Mouse (Mus musculus): ENCODE data around the gene Slc25a21. TPM values are rescaled to one million over a fixed set of nuclear protein-coding genes. Genes with fewer than 3 reads are reported as not detected.
A peak's percentile ranks its signal among the peaks of the same experiment; 100 is the strongest.

Slc25a21 gene
- polyA plus RNA-seq, 1 experiment from 2014 or later: 0.23 TPM

DNA sequence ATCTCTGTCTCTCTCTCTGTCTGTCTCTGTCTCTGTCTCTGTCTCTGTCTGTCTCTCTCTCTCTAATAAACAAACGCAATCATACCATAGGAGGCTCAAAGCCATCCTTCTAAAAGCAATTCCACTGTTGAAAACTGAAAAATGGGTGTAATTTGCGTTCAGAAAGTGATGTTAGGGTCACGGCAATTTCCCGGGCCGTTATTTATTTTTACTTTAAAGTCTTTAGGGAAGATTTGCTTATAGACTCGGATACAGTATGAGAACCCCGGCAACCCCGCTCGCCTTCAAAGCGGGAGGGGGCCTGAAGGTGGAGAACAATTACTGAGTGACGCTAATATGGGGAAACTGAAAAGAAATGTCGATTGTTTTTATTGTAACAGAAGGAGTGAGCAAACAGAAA lies 506.3 kb downstream of the Slc25a21 start:
- Histone ChIP-seq H3K4me2 (ENCODE audit: low read depth, low read length) (no peak overlapping the region), H3K4me1 (ENCODE audit: control insufficient read depth, insufficient read depth, low read length) (no peaks in the 10 kb centered on the region), H3K27me3 (ENCODE audit: control insufficient read depth, insufficient read depth, low read length) (peaks cover 74% of the 10 kb centered on the region), H3K9ac (replicated peaks; ENCODE audit: low read depth, low read length) (no peak overlapping the region), H3K4me3 (ENCODE audit: low read depth, low read length) (no peak overlapping the region), H3K36me3 (ENCODE audit: control insufficient read depth, insufficient read depth, low read length) (no peaks in the 10 kb centered on the region), H3K9me3 (ENCODE audit: control insufficient read depth, low read length) (no peaks in the 10 kb centered on the region), H3K27ac (ENCODE audit: low read depth, low read length) (no peak overlapping the region)
- WGBS: 2% methylated on average over 12 of the region's 12 CpGs
- no peak for ATAC-seq (ENCODE audit: low read depth)

DNA sequence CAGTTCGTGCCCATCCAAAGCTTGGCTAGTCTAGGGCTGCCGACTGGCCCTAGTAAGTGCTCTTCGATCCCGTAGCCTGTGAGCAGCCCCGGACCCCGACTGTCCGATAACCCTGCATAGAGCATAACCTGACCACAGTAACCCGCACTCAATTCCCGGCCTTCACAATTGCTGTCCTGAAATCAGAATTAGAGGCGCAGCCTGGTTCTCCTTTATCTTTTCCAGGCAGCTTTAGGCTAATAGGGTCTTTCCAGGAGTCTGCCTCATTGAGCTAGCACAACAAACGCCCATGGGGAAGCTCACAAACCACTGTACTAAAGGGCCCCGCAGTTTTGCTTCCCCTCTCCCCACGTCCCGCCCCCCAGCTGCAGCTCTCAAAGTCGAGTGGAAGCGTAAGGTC lies 506.9 kb downstream of the Slc25a21 start:
- 1% methylated on average over 16 of the region's 16 CpGs for WGBS
- H3K4me3 ChIP-seq (ENCODE audit: low read depth, low read length): no peak overlapping the region
- no peak for ATAC-seq (ENCODE audit: low read depth)
- no peaks in the 10 kb centered on the region for H3K9me3 ChIP-seq (ENCODE audit: control insufficient read depth, low read length)
- no peaks in the 10 kb centered on the region for H3K4me1 ChIP-seq (ENCODE audit: control insufficient read depth, insufficient read depth, low read length)
- peaks cover 74% of the 10 kb centered on the region for H3K27me3 ChIP-seq (ENCODE audit: control insufficient read depth, insufficient read depth, low read length)
- no peak overlapping the region for H3K4me2 ChIP-seq (ENCODE audit: low read depth, low read length)
- H3K9ac ChIP-seq (replicated peaks; ENCODE audit: low read depth, low read length): no peak overlapping the region
- no peak overlapping the region for H3K27ac ChIP-seq (ENCODE audit: low read depth, low read length)
- H3K36me3 ChIP-seq (ENCODE audit: control insufficient read depth, insufficient read depth, low read length): no peaks in the 10 kb centered on the region

DNA sequence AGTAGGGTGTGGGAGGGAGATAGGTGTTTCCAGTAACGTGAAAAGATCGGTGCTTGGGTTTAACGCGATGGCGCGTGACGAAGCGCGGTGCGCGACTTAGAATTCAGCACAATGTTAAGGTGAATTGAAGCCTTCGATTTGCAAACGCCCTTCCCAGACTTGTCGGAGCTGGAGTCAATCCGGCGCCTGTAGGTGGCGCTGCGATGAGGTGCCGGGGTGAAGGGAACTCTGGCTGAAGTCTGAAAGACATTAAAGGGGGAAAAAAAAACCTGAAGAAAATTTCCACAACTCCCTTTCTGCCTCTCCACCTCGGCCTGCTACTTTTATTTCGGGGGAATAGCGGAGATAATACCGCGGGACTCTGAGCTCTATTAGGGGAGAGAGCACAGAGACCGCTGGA lies 507.5 kb downstream of the Slc25a21 start:
- Histone ChIP-seq H3K4me3 (ENCODE audit: low read depth, low read length) (no peak overlapping the region), H3K27me3 (ENCODE audit: control insufficient read depth, insufficient read depth, low read length) (peaks cover 73% of the 10 kb centered on the region), H3K9ac (replicated peaks; ENCODE audit: low read depth, low read length) (no peak overlapping the region), H3K36me3 (ENCODE audit: control insufficient read depth, insufficient read depth, low read length) (no peaks in the 10 kb centered on the region), H3K27ac (ENCODE audit: low read depth, low read length) (no peak overlapping the region), H3K4me1 (ENCODE audit: control insufficient read depth, insufficient read depth, low read length) (no peaks in the 10 kb centered on the region), H3K4me2 (ENCODE audit: low read depth, low read length) (no peak overlapping the region), H3K9me3 (ENCODE audit: control insufficient read depth, low read length) (no peaks in the 10 kb centered on the region)
- no peak for ATAC-seq (ENCODE audit: low read depth)
- 0% methylated on average over 25 of the region's 25 CpGs for WGBS

DNA sequence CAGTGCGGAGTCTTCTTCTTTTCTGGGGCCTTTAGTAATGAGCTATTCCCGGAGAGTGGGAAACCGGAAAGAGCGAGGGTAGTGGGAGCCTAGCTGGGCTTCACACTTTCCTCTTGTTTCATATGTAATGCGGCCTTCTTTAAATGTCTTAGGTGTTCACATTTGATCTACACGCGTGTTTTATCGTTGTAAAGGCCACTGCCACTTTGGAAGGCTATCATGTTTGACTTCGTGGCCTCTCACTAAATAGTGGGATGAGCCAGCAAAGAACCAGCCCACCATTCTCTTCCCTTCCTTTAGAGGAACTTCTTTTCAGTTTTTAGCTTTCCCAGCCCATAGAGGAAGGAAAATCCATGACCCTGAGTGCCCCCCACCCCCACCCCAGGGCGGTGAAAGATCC lies 507.9 kb downstream of the Slc25a21 start:
- Histone ChIP-seq H3K9ac (replicated peaks; ENCODE audit: low read depth, low read length) (no peak overlapping the region), H3K9me3 (ENCODE audit: control insufficient read depth, low read length) (no peaks in the 10 kb centered on the region), H3K4me3 (ENCODE audit: low read depth, low read length) (no peak overlapping the region), H3K36me3 (ENCODE audit: control insufficient read depth, insufficient read depth, low read length) (no peaks in the 10 kb centered on the region), H3K27me3 (ENCODE audit: control insufficient read depth, insufficient read depth, low read length) (peaks cover 77% of the 10 kb centered on the region), H3K4me1 (ENCODE audit: control insufficient read depth, insufficient read depth, low read length) (no peaks in the 10 kb centered on the region), H3K27ac (ENCODE audit: low read depth, low read length) (no peak overlapping the region), H3K4me2 (ENCODE audit: low read depth, low read length) (no peak overlapping the region)
- no peak for ATAC-seq (ENCODE audit: low read depth)
- 0% methylated on average over 10 of the region's 10 CpGs for WGBS

DNA sequence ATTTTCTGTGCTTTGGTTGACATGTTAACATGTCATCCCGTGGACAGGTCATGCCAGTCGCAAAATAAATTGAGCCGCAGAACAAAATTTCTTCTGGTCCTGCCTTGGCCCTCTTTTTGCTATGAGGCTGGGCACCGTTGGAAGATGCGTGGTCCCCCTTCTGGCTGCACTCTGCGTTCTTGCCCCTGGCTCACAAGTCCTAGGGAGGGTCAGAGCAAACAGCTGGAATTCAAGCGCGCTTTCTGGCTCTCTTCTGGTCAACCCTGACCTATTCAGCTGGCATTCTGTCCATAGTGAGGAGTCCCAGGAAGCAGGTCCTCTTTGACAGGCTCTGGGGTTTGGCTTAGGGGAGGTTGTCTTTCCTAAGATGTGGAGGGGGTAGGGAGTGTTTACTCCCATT lies 508.4 kb downstream of the Slc25a21 start:
- no peak overlapping the region for H3K4me3 ChIP-seq (ENCODE audit: low read depth, low read length)
- H3K4me2 ChIP-seq (ENCODE audit: low read depth, low read length): no peak overlapping the region
- 3% methylated on average over 8 of the region's 8 CpGs for WGBS
- H3K36me3 ChIP-seq (ENCODE audit: control insufficient read depth, insufficient read depth, low read length): no peaks in the 10 kb centered on the region
- ATAC-seq (ENCODE audit: low read depth): no peak
- H3K27ac ChIP-seq (ENCODE audit: low read depth, low read length): no peak overlapping the region
- H3K27me3 ChIP-seq (ENCODE audit: control insufficient read depth, insufficient read depth, low read length): peaks cover 80% of the 10 kb centered on the region
- H3K4me1 ChIP-seq (ENCODE audit: control insufficient read depth, insufficient read depth, low read length): no peaks in the 10 kb centered on the region
- H3K9ac ChIP-seq (replicated peaks; ENCODE audit: low read depth, low read length): no peak overlapping the region
- no peaks in the 10 kb centered on the region for H3K9me3 ChIP-seq (ENCODE audit: control insufficient read depth, low read length)

DNA sequence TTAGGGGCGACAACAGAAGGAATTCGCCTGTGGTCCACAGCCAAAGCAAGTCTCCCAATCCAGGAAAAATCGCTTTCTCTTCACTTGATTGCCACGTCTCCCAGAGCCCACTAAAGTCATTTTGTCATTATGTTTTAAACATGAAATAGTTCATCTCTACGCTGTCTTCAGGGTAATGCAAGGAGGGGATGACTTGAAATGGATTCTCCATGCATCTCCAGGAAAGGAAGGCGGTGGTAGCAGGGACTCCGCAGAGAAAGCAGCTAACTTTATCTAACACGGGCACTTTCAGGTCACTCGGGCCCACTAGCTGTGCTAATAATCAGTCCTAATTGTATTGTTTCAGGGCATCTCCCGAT lies 508.8 kb downstream of the Slc25a21 start:
- no peaks in the 10 kb centered on the region for H3K36me3 ChIP-seq (ENCODE audit: control insufficient read depth, insufficient read depth, low read length)
- no peak for ATAC-seq (ENCODE audit: low read depth)
- peaks cover 79% of the 10 kb centered on the region for H3K27me3 ChIP-seq (ENCODE audit: control insufficient read depth, insufficient read depth, low read length)
- H3K4me1 ChIP-seq (ENCODE audit: control insufficient read depth, insufficient read depth, low read length): no peaks in the 10 kb centered on the region
- no peak overlapping the region for H3K4me3 ChIP-seq (ENCODE audit: low read depth, low read length)
- H3K27ac ChIP-seq (ENCODE audit: low read depth, low read length): no peak overlapping the region
- no peaks in the 10 kb centered on the region for H3K9me3 ChIP-seq (ENCODE audit: control insufficient read depth, low read length)
- H3K4me2 ChIP-seq (ENCODE audit: low read depth, low read length): no peak overlapping the region
- WGBS: 5% methylated on average over 10 of the region's 10 CpGs
- H3K9ac ChIP-seq (replicated peaks; ENCODE audit: low read depth, low read length): no peak overlapping the region

DNA sequence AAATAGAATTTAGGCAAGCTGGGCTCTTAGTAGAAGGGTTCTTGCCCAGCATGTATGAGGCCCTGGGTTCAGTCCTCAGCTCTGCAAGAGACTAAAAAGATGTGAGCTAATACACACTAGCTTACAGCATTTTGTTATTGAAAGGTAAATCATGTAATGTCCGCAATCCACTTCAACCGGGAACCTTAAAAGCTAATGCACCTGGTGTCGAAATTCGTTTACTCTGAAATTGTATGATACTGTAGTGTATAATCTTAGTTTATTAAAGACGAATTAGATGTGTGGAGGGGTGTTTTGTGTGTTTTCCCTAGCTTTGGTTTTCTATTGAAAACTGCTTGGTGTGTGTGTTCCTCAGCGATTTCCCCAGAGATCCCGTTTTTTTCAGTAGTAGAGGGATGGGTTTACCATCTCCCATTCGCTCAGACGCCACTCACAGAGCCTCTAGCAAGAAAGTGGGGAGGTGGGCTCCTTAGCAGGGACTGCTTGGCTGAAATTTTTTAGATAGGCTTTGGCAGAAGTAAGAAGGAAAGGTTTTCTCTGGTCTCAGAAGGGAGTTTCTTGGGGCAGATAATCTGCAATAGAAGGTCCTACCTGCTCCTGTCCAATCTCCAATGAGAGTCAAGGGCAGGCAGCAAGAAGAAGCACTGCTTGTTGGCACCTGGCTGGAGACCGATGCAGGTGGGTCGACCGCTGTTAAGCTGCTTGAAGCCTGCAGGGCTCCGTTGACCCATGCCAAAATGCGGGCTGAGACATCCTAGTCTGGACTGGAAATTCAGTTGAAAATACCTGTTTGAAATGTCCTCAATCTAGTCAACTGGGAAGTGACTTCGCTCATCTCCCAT lies 509.4 kb downstream of the Slc25a21 start:
- H3K27me3 ChIP-seq (ENCODE audit: control insufficient read depth, insufficient read depth, low read length): peaks cover 79% of the 10 kb centered on the region
- no peak for ATAC-seq (ENCODE audit: low read depth)
- no peaks in the 10 kb centered on the region for H3K4me1 ChIP-seq (ENCODE audit: control insufficient read depth, insufficient read depth, low read length)
- H3K4me2 ChIP-seq (ENCODE audit: low read depth, low read length): no peak overlapping the region
- H3K9me3 ChIP-seq (ENCODE audit: control insufficient read depth, low read length): no peaks in the 10 kb centered on the region
- no peak overlapping the region for H3K9ac ChIP-seq (replicated peaks; ENCODE audit: low read depth, low read length)
- H3K27ac ChIP-seq (ENCODE audit: low read depth, low read length): no peak overlapping the region
- no peaks in the 10 kb centered on the region for H3K36me3 ChIP-seq (ENCODE audit: control insufficient read depth, insufficient read depth, low read length)
- 5% methylated on average over 15 of the region's 15 CpGs for WGBS
- no peak overlapping the region for H3K4me3 ChIP-seq (ENCODE audit: low read depth, low read length)

DNA sequence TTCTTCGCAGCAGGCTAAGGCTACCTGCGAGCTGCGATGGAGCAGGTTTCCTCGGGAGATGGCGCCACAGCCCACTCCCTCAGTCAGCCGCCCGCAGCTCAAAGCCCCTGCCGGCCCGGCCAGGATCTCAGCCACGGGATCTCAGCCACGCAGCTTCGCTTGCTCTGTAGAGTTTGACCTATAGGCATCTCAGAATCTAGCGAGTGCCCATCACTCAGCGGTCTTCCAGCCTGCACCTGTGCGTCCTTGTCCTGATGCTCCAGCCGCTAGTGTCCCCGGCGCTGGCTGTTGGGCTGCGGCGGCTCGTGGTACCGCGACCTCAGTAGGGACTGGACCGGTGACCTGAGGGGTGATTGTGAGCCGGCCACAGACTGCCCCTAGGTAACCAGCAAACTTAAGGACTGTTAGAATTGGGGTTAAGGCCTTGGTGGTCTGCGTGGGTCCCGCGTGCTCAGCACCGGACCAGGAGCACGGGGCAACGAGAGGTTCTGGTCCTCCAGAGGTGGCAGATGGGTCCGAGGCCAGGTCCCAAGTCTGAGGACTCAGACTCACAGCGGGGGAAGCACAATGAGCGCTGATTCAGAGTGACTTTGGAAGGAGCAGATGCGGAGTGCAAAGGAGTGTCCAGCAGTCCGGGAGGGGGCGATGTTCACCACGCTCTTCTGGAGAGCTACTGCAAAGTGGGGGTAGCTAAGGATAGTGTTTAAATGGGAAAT lies 516.0 kb downstream of the Slc25a21 start:
- no peaks in the 10 kb centered on the region for H3K36me3 ChIP-seq (ENCODE audit: control insufficient read depth, insufficient read depth, low read length)
- WGBS: under 1% methylated on average over 38 of the region's 38 CpGs
- peak overlapping the region; percentile 54 for H3K4me2 ChIP-seq (ENCODE audit: low read depth, low read length)
- no peak overlapping the region for H3K27ac ChIP-seq (ENCODE audit: low read depth, low read length)
- H3K4me1 ChIP-seq (ENCODE audit: control insufficient read depth, insufficient read depth, low read length): 0 out of 2 replicates have a peak, but pooled peaks cover 6% of the 10 kb centered on the region
- H3K4me3 ChIP-seq (ENCODE audit: low read depth, low read length): peak overlapping the region; percentile 19
- no peak overlapping the region for H3K9ac ChIP-seq (replicated peaks; ENCODE audit: low read depth, low read length)
- H3K27me3 ChIP-seq (ENCODE audit: control insufficient read depth, insufficient read depth, low read length): peaks cover 67% of the 10 kb centered on the region
- ATAC-seq (ENCODE audit: low read depth): peak; percentile 78
- H3K9me3 ChIP-seq (ENCODE audit: control insufficient read depth, low read length): no peaks in the 10 kb centered on the region

DNA sequence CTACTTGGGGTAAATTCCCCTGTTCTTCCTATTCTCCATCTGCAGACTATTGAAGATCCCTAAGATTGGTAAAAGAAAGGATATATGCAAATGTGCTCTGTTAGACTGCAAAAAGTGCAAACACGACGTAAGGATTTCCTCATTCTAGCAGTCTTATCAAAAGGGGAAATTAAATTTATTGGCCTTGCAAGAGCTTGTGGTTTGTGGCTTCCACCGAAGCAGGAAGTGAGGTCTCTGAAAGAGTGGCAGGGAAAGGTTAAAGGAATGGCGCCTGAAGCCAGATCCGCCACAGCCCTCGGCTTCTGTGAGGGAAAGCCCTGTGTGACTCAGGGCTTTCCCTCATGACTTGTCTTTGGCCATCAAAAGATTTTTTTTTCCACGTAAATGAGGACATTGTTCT lies 519.7 kb downstream of the Slc25a21 start:
- Histone ChIP-seq H3K4me3 (ENCODE audit: low read depth, low read length) (no peak overlapping the region), H3K9ac (replicated peaks; ENCODE audit: low read depth, low read length) (no peak overlapping the region), H3K27ac (ENCODE audit: low read depth, low read length) (no peak overlapping the region), H3K4me1 (ENCODE audit: control insufficient read depth, insufficient read depth, low read length) (0 out of 2 replicates have a peak, but pooled peaks cover 6% of the 10 kb centered on the region), H3K36me3 (ENCODE audit: control insufficient read depth, insufficient read depth, low read length) (no peaks in the 10 kb centered on the region), H3K27me3 (ENCODE audit: control insufficient read depth, insufficient read depth, low read length) (peaks cover 34% of the 10 kb centered on the region), H3K9me3 (ENCODE audit: control insufficient read depth, low read length) (no peaks in the 10 kb centered on the region), H3K4me2 (ENCODE audit: low read depth, low read length) (no peak overlapping the region)
- ATAC-seq (ENCODE audit: low read depth): no peak
- WGBS: 73% methylated on average over 7 of the region's 7 CpGs

Data from neural tube, embryonic 14.5 days (tissue).